Mouse (Mus musculus) stomach, postnatal 0 days (tissue): ENCODE results near the gene Nup54. TPM values are rescaled to one million over a fixed set of nuclear protein-coding genes. Genes with fewer than 3 reads are reported as not detected.

Experiments
- ATAC-seq: fragments of 200-750 bp; cut with Nextera tagmentation; 2 replicates; pipeline ENCODE4 v1.8.0; 2017; ENCODE audit not compliant: low FRiP score, low TSS enrichment
- DNase-seq: peaks from one replicate; pipeline ENCODE4 v3.0.0-alpha.2; 2016; ENCODE audit warnings: low spot score
- H3K27ac ChIP-seq: fragments of 300-500 bp; sonication (generic); replicated peaks from 2 replicates; pipeline ENCODE4 v1.5.1; 2014; ENCODE audit warnings: mild to moderate bottlenecking, control low read depth
- H3K27me3 ChIP-seq: fragments of 300-500 bp; sonication (generic); 2 replicates; pipeline ENCODE4 v1.6.1; 2014; ENCODE audit warnings: low read length; ENCODE audit not compliant: control insufficient read depth, insufficient read depth
- H3K36me3 ChIP-seq: fragments of 300-500 bp; sonication (generic); 2 replicates; pipeline ENCODE4 v1.6.1; 2014; ENCODE audit warnings: low read length, mixed read lengths; ENCODE audit not compliant: control insufficient read depth, insufficient read depth
- H3K4me1 ChIP-seq: fragments of 300-500 bp; sonication (generic); replicated peaks from 2 replicates; pipeline ENCODE4 v1.6.1; 2014; ENCODE audit warnings: antibody characterized with exemption; ENCODE audit not compliant: control insufficient read depth, insufficient read depth
- H3K4me2 ChIP-seq: fragments of 300-500 bp; sonication (generic); replicated peaks from 2 replicates; pipeline ENCODE4 v1.6.1; 2014; ENCODE audit warnings: low read depth, mild to moderate bottlenecking, control low read depth, moderate library complexity
- H3K4me3 ChIP-seq: fragments of 300-500 bp; sonication (generic); 2 replicates; pipeline ENCODE4 v1.5.1; 2014; ENCODE audit warnings: low read depth, low read length, control low read depth
- H3K9ac ChIP-seq: fragments of 300-500 bp; sonication (generic); 2 replicates; pipeline ENCODE4 v1.6.1; 2014; ENCODE audit warnings: mild to moderate bottlenecking, low read length, control low read depth, mixed read lengths
- H3K9me3 ChIP-seq: fragments of 300-500 bp; sonication (generic); 2 replicates; pipeline ENCODE4 v1.6.1; 2016; ENCODE audit warnings: low read length; ENCODE audit not compliant: control insufficient read depth
- CTCF ChIP-seq: IDR thresholded peaks from 2 replicates; pipeline ENCODE4 v1.5.1; 2016; ENCODE audit warnings: antibody characterized with exemption, low read depth, mild to moderate bottlenecking, moderate library complexity
- EP300 ChIP-seq: optimal IDR thresholded peaks from 2 replicates; pipeline ENCODE3; 2016; ENCODE audit warnings: antibody characterized with exemption
- WGBS: fragments of 180-500 bp; shearing (Covaris S2); extraction: QIAGEN DNeasy Blood & Tissue Kit; methylation state at CpG from one replicate; pipeline ENCODE4 v1.1.7; 2014; 5-methylcytosine and 5-hydroxymethylcytosine counted together
- polyA plus RNA-seq: library from polyadenylated mRNA; unstranded; fragments of >200 nt; fragmentation: Nextera tagmentation; extraction: Ambion mirVana; gene quantifications from 2 replicates; pipeline ENCODE4 v1.2.1, GENCODE M21; 2015

Nup54 gene
- polyA plus RNA-seq, 1 experiment from 2014 or later, result 21.4 TPM

DNA sequence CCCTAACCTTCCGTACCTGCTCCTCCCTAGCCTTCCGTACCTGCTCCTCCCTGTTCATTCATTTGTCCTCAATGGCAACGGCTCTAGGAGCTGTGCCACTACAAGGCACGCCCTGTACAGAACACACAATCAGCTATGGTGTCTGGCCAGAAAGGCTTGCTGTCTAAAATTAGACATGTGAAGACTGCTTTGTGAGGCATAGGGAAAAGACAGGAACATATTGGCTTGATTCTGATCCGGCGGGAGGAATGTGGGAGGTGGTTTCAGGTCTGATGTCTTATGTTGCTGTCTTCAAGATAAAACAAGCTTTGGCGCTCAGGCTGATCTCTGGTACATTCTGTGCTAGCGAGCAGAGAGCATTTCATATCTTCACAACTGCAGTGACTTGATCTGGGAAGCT, 44.4 kb downstream of the Nup54 start:
- 54% methylated on average over 8 of the region's 8 CpGs for WGBS
- DNase-seq, result no peak
- 0 out of 2 replicates have a peak, but pooled peaks have one; percentile 53 for ATAC-seq
- no peak overlapping the region for H3K4me2 ChIP-seq
- no peaks in the 10 kb centered on the region for H3K9me3 ChIP-seq
- H3K4me1 ChIP-seq, result peaks cover 2% of the 10 kb centered on the region; the same call in 1 of the 2 replicates
- H3K27ac ChIP-seq, result no peak overlapping the region
- H3K36me3 ChIP-seq, result no peaks in the 10 kb centered on the region
- no peak for TF ChIP-seq EP300
- no peak for TF ChIP-seq CTCF
- H3K4me3 ChIP-seq, result no peak overlapping the region
- no peak overlapping the region for H3K9ac ChIP-seq
- no peaks in the 10 kb centered on the region for H3K27me3 ChIP-seq

GRCm38 (mm10) chr5:92389977-92390376, 45.0 kb downstream of the Nup54 start:
- H3K4me1 ChIP-seq, result peaks cover 2% of the 10 kb centered on the region; the same call in 1 of the 2 replicates
- no peak overlapping the region for H3K27ac ChIP-seq
- no peaks in the 10 kb centered on the region for H3K36me3 ChIP-seq
- 56% methylated on average over 2 of the region's 2 CpGs for WGBS
- no peak for TF ChIP-seq EP300
- no peak for TF ChIP-seq CTCF
- H3K27me3 ChIP-seq, result no peaks in the 10 kb centered on the region
- H3K9ac ChIP-seq, result no peak overlapping the region
- H3K9me3 ChIP-seq, result no peaks in the 10 kb centered on the region
- no peak overlapping the region for H3K4me3 ChIP-seq
- DNase-seq, result no peak
- no peak for ATAC-seq
- H3K4me2 ChIP-seq, result no peak overlapping the region

DNA sequence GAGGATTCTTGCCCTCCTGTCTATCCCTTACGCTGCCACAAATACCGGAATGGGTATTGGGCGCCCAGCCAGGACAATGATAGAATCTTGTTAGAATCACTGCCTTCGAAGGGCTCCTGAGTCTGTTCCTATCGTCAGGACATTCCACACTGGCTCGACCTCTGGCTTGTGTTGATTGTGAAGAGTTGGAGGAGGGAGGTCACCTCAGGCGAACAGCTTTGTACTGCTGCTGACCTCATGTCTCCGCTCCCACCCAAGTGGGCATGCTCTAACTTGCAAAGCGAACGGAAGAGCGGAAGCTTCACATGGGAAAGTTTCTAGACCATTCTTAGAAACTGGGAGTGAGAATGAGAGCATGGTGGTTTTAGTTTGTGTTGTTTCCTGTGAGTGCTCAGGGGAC, 47.6 kb downstream of the Nup54 start:
- ATAC-seq, result no peak
- 56% methylated on average over 11 of the region's 11 CpGs for WGBS
- Histone ChIP-seq H3K36me3 (no peaks in the 10 kb centered on the region), H3K4me2 (no peak overlapping the region), H3K4me1 (peaks cover 2% of the 10 kb centered on the region; the same call in 1 of the 2 replicates), H3K4me3 (no peak overlapping the region), H3K9ac (no peak overlapping the region), H3K9me3 (no peaks in the 10 kb centered on the region), H3K27ac (no peak overlapping the region), H3K27me3 (no peaks in the 10 kb centered on the region)
- no peak for DNase-seq
- no peak for TF ChIP-seq CTCF
- TF ChIP-seq EP300, result no peak

DNA sequence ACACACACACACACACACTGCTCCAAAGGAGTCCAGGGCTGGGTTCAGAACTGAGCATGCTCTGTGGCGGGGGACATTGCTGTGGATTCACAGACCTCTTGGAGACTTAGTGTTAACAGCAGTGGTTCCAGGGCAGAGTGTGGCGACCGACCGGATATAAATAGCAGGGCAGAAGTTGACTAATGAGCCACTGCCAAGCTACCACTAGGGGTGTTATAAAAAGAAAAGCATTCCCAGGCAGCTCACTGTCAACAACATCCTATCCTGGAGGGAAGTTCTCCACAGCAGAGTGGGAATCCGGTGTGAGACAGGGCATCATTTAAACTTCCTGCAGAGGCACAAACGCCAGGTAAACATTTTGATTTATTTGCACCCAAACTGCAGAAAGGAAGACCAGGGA, 48.4 kb downstream of the Nup54 start:
- peaks cover 2% of the 10 kb centered on the region; the same call in 1 of the 2 replicates for H3K4me1 ChIP-seq
- no peak overlapping the region for H3K27ac ChIP-seq
- no peak overlapping the region for H3K4me2 ChIP-seq
- no peak for ATAC-seq
- no peak overlapping the region for H3K4me3 ChIP-seq
- no peaks in the 10 kb centered on the region for H3K9me3 ChIP-seq
- WGBS, result 27% methylated on average over 6 of the region's 6 CpGs
- no peaks in the 10 kb centered on the region for H3K36me3 ChIP-seq
- no peak overlapping the region for H3K9ac ChIP-seq
- H3K27me3 ChIP-seq, result no peaks in the 10 kb centered on the region
- no peak for DNase-seq
- TF ChIP-seq EP300, result no peak
- peak; percentile 54 for TF ChIP-seq CTCF

- H3K27me3 ChIP-seq, result no peaks in the 10 kb centered on the region
- no peak overlapping the region for H3K27ac ChIP-seq
- H3K4me2 ChIP-seq, result no peak overlapping the region
- no peak for TF ChIP-seq EP300
- no peak for TF ChIP-seq CTCF
- no peaks in the 10 kb centered on the region for H3K9me3 ChIP-seq
- ATAC-seq, result no peak
- no peak overlapping the region for H3K4me3 ChIP-seq
- peaks cover 2% of the 10 kb centered on the region; the same call in 1 of the 2 replicates for H3K4me1 ChIP-seq
- 77% methylated on average over 5 of the region's 5 CpGs for WGBS
- H3K9ac ChIP-seq, result no peak overlapping the region
- DNase-seq, result no peak
- no peaks in the 10 kb centered on the region for H3K36me3 ChIP-seq
Observed at GRCm38 (mm10) chr5:92386102-92386501, 48.9 kb downstream of the Nup54 start.

- Histone ChIP-seq H3K36me3 (no peaks in the 10 kb centered on the region), H3K4me2 (no peak overlapping the region), H3K27me3 (no peaks in the 10 kb centered on the region), H3K9me3 (no peaks in the 10 kb centered on the region), H3K4me1 (peaks cover 2% of the 10 kb centered on the region; the same call in 1 of the 2 replicates), H3K4me3 (no peak overlapping the region), H3K27ac (no peak overlapping the region), H3K9ac (no peak overlapping the region)
- 56% methylated on average over 7 of the region's 7 CpGs for WGBS
- DNase-seq (peak; percentile 31), ATAC-seq (peak; percentile 43)
- TF ChIP-seq CTCF, result peak; percentile 73
- TF ChIP-seq EP300, result no peak
Observed at GRCm38 (mm10) chr5:92384855-92385254, 50.2 kb downstream of the Nup54 start.
